Mouse (Mus musculus) ovary, postnatal 36 days (tissue): ENCODE results near the gene Npepps.
"Not testable (repeated sequence)": the region's sequence is repeated elsewhere in the genome, so short reads cannot be mapped to it uniquely, and the experiment has no call there.

ENCODE experiments used
- DNase-seq: peaks from one replicate; pipeline ENCODE4 v3.0.0; 2022; ENCODE audit warnings: low spot score, mixed read lengths

The Npepps gene

DNA sequence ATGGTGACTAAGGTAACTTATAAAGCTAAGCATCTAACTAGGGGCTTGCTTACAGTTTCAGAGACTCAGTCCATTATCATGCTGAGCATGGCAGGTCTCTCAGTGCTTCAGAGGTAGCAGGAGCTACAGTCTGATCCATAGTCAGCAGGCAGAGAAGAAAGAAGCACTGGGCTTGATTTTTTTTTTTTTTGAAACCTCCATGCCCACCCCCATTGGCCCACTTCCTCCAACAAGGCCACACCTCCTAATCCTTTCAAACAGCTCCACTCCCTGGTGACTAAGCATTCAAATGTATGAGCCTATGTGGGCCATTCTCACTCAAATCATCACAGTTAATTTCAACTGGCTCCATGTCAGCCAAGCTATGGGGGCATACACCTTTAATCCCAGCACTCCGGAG lies 12.3 kb upstream of the Npepps start:
- no peak for DNase-seq

DNA sequence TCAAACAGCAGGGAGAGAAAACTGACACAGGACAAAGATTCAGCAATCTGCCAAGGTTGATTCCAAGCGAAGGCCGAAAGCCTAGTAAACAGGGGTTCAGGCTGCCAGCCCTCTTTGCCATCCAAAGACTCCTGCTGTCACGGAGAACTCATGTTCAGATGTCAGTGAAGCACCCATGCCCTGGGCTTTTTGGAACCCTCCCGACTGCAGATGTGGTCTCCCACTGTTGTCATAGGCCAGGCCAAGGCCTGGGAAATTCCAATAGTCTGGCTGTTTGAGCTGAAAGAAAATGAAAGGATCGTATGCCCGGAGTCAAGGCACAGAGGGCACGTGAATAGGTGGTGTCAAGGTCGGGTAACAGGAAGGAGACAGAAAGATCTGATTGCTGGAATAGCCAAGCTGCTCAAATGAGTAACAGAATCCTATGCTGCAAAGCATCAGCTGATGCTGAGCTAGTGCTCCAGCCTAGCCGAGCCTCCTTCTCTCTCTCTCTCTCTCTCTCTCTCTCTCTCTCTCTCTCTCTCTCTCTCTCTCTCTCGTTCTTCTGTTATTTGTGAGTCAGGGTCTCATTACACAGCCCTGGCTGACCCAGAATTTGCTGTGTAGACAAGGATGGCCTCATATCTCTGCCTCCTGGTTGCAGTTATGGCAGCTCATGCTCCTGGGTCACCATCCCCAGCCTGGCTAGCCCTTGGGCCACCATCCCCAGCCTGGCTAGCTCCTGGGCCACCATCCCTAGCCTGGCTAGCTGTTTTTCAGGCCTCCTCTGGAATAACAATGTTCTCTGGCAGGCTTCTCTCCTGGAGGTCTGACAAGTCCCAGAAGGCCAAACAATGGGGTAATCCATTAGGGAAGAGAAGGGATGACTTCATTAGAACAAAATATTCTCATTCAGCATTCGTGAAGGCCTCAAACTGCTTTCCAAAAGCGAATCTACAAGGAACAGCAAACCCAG lies 9.1 kb upstream of the Npepps start:
- no peak for DNase-seq

DNA sequence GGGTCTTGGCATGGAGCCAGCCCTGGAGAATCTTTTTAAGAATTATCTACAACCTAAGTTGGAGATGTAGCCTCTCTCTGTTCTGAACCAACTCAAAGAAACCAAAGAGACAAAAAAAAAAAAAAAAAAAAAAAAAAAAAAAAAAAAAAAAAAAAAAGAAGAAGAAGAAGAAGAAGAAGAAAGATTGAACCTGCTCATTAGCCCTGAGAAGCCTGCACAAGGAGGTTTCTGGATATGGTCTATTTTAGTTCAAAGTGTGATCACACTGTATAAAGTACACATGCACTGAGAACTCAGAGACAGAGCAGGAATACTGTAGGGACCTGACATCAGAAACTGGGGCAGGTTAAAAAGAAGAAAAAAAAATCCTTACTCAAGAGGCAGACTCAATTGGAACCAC lies 7.2 kb upstream of the Npepps start:
- DNase-seq = no peak

DNA sequence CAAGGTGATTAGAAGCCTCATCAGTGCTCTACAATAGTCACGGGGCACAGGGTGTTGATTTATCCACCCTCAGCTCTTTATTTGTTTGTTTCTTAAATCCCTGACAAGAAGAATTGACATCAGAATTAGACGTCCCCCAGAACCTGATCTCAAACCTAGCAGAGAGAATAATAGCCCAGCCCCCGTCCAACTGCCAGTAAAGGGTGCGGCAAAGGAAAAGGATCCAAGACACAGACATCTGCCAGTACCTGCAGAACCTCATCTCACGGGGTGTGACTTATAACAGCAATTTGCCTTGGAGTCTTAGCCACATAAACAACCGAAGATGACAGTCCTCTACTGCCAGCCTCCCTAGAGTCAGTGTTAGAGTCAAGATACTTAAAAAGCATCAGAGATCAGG lies 6.5 kb upstream of the Npepps start:
- no peak for DNase-seq

DNA sequence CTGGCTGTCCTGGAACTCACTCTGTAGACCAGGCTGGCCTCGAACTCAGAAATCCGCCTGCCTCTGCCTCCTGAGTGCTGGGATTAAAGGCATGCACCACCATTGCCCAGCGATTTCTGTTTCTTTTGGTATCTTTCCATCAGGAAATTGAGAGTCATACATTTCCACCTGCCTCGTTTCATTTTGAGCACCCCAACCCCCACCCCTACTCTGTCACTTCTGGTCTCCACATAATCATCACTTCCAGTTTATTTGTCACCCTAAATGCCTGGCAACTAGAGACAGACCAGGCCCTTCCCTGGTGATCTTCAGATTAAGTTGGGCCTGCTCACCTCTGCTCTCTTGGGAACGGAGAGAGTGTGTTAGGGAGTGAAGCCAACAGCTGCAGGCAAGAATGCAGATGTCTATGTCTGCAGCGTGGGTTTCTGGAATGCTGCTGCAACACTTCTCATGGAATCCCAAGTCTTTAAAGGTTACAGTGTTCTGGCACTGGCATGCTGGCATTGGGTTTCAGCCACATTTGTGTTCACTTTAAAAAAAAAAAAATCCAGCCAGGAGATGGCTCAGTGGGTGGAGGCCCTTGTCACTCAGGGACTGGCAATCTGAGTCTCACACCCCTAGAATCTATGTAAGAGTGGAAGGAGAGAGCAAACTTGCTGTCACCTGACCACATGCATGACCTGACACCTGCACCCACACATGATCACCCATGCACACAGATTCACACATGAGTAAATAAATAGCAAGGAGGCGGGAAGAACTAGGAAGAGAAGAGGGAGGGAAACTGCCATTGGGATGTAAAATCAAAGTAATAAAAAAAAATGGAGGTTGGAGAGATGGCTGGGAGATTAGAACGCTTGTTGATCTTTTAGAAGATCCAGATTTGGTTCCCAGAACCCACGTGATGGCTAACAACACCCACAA lies 5.7 kb upstream of the Npepps start:
- no peak for DNase-seq

DNA sequence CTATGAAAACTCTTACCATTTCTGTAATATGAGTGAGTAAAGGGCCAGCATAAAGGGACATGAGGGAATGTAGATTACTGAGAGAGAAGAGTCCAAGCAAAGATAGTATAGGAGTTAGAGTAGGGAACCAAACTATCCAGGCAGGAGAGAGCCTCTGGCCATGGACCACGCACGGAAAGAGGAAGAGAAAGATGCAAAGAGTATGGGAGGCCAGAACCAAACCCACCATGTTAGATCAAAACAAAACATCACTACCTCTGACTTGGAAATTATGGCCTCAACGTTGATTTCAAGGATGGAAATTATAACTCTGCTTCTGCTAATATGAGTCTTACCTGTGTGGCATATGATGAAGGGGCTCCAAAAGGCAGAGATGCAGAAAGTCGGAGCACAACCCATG lies 4.4 kb upstream of the Npepps start:
- no peak for DNase-seq

DNA sequence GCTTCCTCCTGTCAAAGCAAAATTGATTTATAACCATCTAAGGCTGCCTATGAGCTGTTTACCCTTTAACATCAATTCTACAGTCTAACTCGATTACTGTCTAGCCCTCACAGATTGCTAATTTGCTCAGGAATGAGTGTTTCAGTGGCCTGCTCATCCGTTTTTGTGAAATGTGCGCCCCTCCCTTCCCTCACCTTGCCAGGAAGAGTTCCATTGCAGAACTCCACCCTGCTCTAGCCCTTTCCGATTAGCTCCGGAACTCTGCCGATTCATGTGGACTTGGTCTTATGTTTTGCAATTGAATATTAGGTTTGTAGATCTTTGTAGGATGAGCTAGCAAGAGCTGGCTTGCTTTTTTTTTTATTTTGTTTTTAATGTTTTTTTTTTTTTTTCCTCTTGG lies 1.7 kb upstream of the Npepps start:
- no peak for DNase-seq

DNA sequence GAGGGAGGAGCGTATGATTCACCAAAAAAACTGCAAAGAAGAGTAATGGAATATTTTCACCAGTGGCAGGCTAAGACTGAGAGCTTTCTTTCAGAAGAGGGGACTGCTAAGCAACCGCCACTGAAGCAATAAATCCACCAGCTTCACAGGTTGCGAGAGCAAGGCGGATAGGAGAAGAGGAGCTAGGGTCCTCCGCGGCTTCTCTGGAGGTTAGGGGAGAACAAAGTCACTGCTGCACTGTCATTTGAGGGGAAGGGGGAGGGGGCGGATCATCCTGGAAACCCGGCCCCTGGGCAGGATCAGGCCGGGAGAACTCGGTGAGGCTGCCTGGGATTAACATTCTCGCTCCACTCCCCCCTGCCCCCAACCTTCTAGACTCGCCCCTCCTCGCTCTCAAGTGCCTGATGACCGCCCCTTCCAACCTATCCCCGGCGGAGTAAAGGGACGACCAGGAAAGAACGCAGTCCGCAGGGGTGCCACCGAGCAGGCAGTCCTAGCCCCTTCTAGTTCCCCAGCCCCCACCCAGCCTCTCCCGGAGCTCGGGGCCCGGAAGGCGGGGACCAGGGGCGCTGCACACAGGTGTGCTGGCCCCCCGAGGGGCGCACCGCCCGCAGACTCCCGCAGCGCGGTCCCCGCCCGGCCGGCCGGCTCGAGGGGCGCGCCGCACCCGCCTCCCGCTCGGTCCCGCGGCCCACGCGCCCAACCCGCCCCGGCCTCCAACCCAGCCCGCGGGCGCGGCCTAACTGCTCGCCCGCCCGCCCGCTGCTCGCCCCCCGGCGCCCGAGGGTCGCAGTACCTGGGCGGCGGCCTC lies 828 bp downstream of the Npepps start:
- peak; percentile 59 for DNase-seq

DNA sequence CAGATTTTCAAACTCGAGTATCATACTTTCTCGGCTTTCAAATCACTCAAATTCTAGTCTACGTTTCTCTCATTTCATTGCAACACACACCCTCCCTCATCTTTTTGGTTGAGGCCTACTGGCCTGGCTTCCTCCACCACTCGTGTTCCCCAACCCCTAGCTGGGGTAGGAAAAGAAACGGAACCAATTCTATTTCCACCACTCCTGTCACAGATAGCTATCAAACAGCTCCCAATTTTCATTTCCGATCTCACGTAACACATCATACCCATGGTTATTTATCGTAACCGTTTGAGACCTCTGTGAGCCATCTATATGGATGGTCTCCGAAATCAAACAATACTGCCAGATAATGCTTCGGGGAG lies 1.4 kb downstream of the Npepps start:
- DNase-seq = no peak

DNA sequence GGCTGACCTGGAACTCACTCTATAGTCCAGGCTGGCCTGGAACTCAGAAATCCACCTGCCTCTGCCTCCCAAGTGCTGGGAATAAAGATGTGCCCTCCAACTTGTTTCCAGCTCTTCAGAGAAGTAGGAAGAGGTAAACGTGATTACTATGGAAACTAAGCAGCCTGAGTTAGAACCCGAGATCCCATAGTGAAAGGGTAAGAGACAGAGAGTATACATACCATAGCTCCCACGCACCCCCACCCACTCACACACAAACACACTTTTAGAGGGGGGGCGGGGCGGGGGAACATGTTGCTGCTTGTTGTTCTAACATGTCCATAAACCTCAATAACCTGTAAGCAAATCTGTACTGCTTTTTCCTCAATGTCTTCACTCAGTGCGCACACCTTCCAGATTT lies 2.0 kb downstream of the Npepps start:
- DNase-seq = no peak

DNA sequence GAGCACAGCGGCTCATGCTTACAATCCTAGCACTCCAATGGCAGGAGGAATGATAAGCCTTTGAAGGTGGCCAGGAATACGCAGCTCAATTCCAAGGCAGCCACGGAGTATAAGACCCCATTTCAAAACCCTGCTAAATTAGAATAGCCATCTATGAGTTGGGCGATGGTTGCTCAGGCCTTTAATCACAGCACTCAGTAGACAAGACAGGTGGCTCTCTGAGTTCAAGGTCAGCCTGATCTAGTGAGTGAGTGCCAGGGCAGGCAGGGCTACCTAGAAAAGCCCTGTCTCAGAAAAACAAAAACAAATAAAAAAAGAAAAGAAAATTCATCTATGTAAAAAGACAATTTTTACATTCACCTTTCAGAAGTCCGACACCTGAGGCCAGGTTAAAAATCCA lies 3.3 kb downstream of the Npepps start:
- DNase-seq = no peak

DNA sequence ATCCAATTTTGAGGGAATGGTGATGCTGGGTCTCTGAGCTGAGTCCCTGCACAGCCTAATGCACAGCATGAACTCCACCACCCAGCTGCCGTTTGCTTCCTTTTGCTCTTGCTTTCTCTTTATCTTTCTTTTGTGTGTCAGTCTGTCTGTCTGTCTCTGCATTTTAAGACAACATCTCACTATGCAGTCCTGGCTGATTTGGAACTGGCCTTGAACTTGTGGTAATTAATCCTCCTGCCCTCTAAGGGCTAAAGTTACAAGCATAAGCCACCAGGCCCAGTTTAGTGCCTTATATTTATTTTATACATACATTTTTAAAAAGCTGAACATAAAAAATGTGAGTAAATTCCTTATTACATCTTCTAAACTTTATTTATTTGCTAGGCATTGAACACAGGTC lies 4.4 kb downstream of the Npepps start:
- DNase-seq = no peak

DNA sequence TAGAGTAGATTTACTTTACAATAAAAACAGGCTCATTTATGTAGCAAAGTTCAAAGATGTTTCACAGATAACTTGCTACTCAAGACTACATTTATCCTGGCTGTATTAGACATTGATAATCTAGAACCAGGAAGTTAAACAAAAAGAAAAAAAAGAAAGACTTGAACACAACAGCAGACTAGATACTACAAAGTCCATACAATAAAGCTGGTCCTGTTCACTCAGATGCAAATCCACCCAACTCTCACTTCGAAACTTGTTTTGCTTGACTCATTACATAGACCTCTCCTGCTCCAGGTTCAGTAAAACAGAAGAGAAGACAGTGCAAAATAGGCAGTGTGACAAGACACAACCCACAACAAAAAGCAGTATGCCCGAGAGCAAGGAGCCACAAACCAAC lies 5.1 kb downstream of the Npepps start:
- no peak for DNase-seq

DNA sequence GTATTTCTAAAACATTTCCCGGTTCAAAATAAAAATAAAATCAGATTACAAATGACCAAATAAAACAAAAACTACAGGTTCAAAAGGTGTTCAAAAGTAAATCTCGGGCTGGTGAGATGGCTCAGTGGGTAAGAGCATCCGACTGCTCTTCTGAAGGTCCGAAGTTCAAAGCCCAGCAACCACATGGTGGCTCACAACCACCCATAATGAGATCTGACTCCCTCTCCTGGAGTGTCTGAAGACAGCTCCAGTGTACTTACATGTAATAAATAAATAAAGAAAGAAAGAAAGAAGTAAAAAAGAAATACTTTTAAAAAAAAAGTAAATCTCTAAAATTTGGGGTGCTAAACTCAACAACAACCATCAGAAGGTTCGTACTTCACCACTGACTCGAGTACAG lies 5.5 kb downstream of the Npepps start:
- not testable (repeated sequence) for DNase-seq

DNA sequence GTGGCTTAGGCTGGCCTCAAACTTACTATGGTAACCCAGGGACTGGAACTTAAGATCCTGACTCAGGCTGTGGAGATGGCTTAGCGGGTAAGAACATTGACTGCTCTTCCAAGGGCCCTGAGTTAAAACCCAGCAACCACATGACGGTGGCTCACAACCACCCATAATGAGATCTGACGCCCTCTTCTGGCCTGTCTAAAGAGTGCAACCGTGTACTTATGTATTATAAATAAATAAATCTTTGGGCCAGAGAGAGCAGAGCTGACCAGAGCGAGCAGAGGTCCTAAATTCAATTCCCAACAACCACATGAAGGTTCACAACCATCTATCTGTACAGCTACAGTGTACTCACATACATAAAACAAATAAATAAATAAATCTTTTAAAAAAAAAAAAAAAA lies 6.8 kb downstream of the Npepps start:
- no peak for DNase-seq

DNA sequence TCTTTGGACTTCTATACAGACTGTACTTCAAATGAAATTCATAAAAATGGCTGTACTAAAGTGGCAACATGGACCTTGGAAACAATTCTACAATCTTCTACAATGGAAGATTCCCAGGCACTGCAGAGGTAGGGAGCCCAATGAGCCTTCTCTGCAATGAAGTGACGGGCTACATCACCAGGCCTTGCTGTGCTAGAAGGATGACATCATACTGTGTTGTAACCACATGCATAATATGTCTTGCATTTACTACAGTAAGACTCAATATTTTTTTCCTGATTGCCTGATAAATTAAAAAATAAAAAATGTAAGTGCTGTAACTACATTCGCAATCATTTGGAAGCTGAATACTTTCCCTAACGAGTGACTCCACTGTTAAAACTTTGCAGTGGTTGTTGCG lies 7.6 kb downstream of the Npepps start:
- DNase-seq = no peak

DNA sequence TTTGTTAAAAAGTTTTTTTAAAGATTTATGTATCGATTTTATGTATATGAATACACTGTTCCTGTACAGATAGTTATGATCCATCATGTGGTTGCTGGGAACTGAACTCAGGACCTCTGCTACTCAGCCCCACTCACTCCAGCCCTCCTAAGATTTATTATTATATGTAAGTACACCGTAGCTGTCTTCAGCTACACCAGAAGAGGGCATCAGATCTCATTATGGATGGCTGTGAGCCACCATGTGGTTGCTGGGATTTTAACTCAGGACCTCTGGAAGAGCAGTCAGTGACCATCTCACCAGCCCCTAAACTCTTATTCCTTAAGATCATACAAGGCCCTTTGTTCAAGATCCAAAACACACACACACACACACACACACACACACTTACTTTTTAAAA lies 10.4 kb downstream of the Npepps start:
- DNase-seq = not testable (repeated sequence)

DNA sequence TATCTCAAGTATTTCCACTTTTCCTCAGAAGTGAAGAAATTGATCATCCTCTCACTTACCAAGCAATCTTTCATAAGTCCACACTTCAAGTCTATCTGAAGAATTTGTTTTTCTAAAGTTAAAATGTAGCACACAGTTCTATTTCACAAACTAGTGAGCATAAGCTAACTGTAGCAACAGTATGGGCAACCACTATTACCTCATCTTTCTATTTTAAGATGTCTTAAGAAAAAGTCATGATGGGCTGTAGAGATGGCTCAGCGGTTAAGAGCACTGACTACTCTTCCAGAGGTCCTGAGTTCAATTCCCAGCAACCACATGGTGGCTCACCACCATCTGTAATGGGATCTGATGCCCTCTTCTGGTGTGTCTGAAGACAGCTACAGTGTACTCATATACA lies 13.9 kb downstream of the Npepps start:
- DNase-seq = not testable (repeated sequence)

DNA sequence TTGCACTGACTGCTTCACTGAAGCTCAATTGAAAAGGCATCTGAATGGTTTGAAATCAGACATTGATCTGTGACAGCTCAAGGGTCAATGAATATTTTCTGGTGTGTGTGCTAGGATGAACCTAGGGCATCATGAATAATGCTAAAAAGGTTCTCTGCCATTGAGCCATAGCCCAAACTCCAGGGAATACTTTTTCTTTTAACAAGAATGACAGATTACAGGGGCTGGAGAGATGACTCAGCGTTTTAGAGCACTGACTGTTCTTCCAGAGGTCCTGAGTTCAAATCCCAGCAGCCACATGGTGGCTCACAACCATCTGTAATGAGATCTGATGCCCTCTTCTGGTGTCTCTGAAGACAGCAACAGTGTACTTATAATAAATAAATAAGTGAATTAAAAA lies 30.8 kb downstream of the Npepps start:
- not testable (repeated sequence) for DNase-seq

DNA sequence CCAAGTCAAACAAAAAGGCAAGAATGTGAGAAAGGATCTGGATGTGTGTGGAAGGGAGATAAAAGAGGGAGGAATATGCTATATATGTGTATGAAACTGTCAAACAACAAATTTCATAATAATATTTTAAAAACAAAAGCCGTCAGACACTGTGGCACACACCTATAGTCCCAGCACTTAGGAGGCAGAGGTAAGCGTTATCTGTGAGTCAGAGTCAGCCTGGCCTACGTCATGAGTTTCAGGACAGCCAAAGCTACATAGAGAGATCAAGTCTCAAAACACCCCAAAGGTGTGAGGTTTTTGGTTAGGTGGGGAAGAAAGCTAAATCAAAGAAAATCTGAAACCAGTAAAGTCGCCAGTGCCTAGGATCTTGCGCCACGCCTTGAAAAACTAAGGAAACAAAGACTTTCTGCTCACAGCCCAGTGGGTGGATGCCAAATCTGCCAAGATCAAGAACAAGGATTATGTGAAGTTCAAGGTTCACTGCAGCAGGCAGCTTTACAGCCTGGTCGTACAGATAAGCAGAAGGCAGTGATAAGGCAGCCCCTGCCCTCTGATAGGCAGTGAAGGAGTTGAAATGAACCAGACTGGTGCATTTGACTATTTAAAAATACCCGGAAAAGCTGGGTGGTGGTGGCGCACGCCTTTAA lies 33.8 kb downstream of the Npepps start:
- peak; percentile 17 for DNase-seq

DNA sequence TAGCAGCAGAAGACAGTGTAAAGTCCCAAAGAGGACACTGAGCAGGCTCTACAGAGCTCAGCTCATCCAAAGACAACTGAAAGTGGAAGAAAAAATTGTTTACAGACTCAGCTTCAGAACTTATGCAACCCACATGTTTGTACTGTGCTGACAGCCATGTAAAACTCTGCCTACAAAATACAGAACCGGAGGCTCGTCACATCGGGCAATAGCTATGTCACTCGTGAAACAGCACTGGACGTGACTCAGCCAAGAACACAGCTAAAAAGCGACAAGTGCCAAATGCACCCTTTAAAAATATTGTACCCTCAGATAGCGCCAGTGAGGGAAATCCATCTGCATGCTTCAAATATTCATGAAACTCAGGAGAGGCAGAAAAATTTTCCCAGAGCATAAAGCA lies 39.1 kb downstream of the Npepps start:
- no peak for DNase-seq

DNA sequence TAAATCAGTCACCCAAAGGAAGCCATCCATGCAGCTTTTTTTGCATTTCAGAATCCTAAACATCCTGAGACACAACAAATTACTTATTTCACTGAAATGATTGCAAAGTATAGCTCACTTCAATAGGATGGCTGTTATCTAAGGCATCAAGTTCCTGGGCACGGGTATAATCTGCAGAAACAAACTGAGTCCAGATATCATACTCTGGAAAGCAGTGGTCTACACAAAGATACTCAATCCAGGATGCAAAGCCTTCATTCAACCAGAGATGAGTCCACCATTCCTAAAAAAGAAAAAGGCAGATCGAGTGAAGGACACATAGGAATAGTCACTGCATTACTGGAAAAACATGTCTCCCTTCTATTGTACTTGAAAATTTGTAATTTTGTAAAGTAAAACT lies 42.5 kb downstream of the Npepps start:
- DNase-seq = no peak
